Mouse (Mus musculus) small intestine, adult 2 months (tissue): ENCODE measurements around the gene Rack1.

ENCODE experiments used
- CTCF ChIP-seq: fragments of 200-500 bp; IDR thresholded peaks from 2 replicates; pipeline ENCODE4 v1.5.1; 2012; ENCODE audit warnings: low read depth, mild to moderate bottlenecking, control low read depth, inconsistent platforms, low read length, moderate library complexity, mixed read lengths; ENCODE audit not compliant: insufficient replicate concordance, insufficient read length; ENCODE audit errors: extremely low read depth
- POLR2A ChIP-seq: fragments of 200-500 bp; IDR thresholded peaks from 2 replicates; pipeline ENCODE4 v1.6.1; 2012; ENCODE audit warnings: low read depth, mild to moderate bottlenecking, control low read depth, inconsistent platforms, low read length, moderate library complexity

DNA sequence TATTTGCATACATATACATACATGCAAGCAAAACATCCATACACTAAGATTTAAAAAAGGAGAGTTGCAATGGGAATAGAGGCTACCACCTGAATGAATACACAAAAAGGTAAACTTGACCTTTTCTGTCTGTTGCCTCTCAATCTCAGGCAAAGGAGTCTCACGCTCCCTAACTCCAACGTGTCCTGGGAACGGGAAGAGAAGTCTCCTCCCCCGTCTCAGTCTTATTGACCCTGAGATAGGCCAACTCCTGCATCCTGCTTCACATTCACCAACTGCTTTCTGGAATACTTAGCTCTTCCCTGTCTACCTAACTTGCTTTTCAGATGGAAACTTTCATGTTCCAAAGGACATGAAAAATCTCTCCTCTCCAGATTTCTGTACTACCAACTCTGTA is 9.3 kb downstream of the Rack1 start:
- TF ChIP-seq CTCF = no peak
- TF ChIP-seq POLR2A = no peak
